Mouse (Mus musculus) ES-E14 (cell line): ENCODE measurements at regions not wholly inside any gene's neighbourhood (a gene's known extent, or its start where the extent isn't known, plus 50 kb on each side); places are given as distances from the start of the nearest gene placed in this dataset.

Experiments used
- CHD2 ChIP-seq: IDR thresholded peaks from 2 replicates; pipeline ENCODE4 v1.6.1; 2014; ENCODE audit warnings: mild to moderate bottlenecking, low read depth, low read length, inconsistent platforms
- MAFK ChIP-seq: IDR thresholded peaks from 2 replicates; pipeline ENCODE4 v1.6.1; 2014; ENCODE audit warnings: mild to moderate bottlenecking, low read depth, low read length, inconsistent platforms; ENCODE audit not compliant: insufficient read depth
- ZC3H11A ChIP-seq: IDR thresholded peaks from 2 replicates; pipeline ENCODE4 v1.6.1; 2012; ENCODE audit warnings: low read depth, mild to moderate bottlenecking, inconsistent platforms, low read length, borderline replicate concordance

GRCm38 (mm10) chr17:16157135-16157534 is 326.3 kb upstream of the Rgmb start:
- TF ChIP-seq CHD2, result no peak
- TF ChIP-seq ZC3H11A, result no peak
- no peak for TF ChIP-seq MAFK
